Mouse (Mus musculus) heart, embryonic 14.5 days (tissue): ENCODE results near the gene Pan2. TPM values are rescaled to one million over a fixed set of nuclear protein-coding genes. Genes with fewer than 3 reads are reported as not detected.

Experiments used
- ATAC-seq: fragments of 200-750 bp; cut with Nextera tagmentation; 2 replicates; pipeline ENCODE4 v1.8.0; 2017; ENCODE audit warnings: low read depth, moderate TSS enrichment; ENCODE audit not compliant: insufficient number of reproducible peaks, insufficient read depth, low FRiP score
- H3K27ac ChIP-seq, 2 experiments: fragments of 200-500 bp in 1 of 2; fragments of 300-500 bp in 1 of 2; sonication (generic) in 1 of 2; replicated peaks in 1 of 2; 2 replicates each; pipeline ENCODE4 v1.5.1; 2012 to 2014; ENCODE audit warnings: low read depth in 2 of 2, low read length in 2 of 2, control low read depth in 1 of 2, mild to moderate bottlenecking in 1 of 2, mixed read lengths in 1 of 2; ENCODE audit not compliant: control insufficient read depth in 1 of 2, insufficient read depth in 1 of 2
- H3K27me3 ChIP-seq: fragments of 300-500 bp; sonication (generic); 2 replicates; pipeline ENCODE4 v1.6.1; 2014; ENCODE audit warnings: mild to moderate bottlenecking, low read length, control low read depth; ENCODE audit not compliant: control insufficient read depth, insufficient read depth
- H3K36me3 ChIP-seq: fragments of 300-500 bp; sonication (generic); 2 replicates; pipeline ENCODE4 v1.6.1; 2014; ENCODE audit warnings: mild to moderate bottlenecking, control low read depth, low read length, mixed read lengths; ENCODE audit not compliant: control insufficient read depth, insufficient read depth
- H3K4me1 ChIP-seq, 2 experiments: fragments of 200-500 bp in 1 of 2; fragments of 300-500 bp in 1 of 2; sonication (generic) in 1 of 2; 2 replicates each; pipeline ENCODE4 v1.6.1; 2012 to 2014; ENCODE audit warnings: low read length in 2 of 2, control low read depth in 1 of 2, mixed read lengths in 1 of 2; ENCODE audit not compliant: control insufficient read depth in 2 of 2, insufficient read depth in 2 of 2
- H3K4me2 ChIP-seq: fragments of 300-500 bp; sonication (generic); 2 replicates; pipeline ENCODE4 v1.6.1; 2014; ENCODE audit warnings: mild to moderate bottlenecking, low read length
- H3K4me3 ChIP-seq, 2 experiments: fragments of 200-500 bp in 1 of 2; fragments of 300-500 bp in 1 of 2; sonication (generic) in 1 of 2; 2 replicates each; pipeline ENCODE4 v1.5.1; 2012 to 2014; ENCODE audit warnings: low read length in 2 of 2, mild to moderate bottlenecking in 2 of 2, control low read depth in 1 of 2, low read depth in 1 of 2, moderate library complexity in 1 of 2; ENCODE audit not compliant: control insufficient read depth in 1 of 2, insufficient read depth in 1 of 2
- H3K9ac ChIP-seq: fragments of 300-500 bp; sonication (generic); 2 replicates; pipeline ENCODE4 v1.6.1; 2014; ENCODE audit warnings: mild to moderate bottlenecking, low read length
- H3K9me3 ChIP-seq: fragments of 300-500 bp; sonication (generic); 2 replicates; pipeline ENCODE4 v1.6.1; 2016; ENCODE audit warnings: low read length, control low read depth; ENCODE audit not compliant: control insufficient read depth
- WGBS: fragments of 180-500 bp; shearing (Covaris S2); extraction: QIAGEN DNeasy Blood & Tissue Kit; methylation state at CpG from one replicate; pipeline ENCODE4 v1.1.7; 2014; 5-methylcytosine and 5-hydroxymethylcytosine counted together
- polyA plus RNA-seq: library from polyadenylated mRNA; unstranded; fragments of >200 nt; fragmentation: Nextera tagmentation; extraction: Ambion mirVana; gene quantifications from 2 replicates; pipeline ENCODE4 v1.2.1, GENCODE M21; 2014

The Pan2 gene
- polyA plus RNA-seq, 1 experiment from 2014 or later: 28.8 TPM

GRCm38 (mm10) chr10:128262300-128262699 is 40.8 kb upstream of the Pan2 start:
- Histone ChIP-seq H3K4me3 (peak overlapping the region in 1 of 2 experiments; percentile 7; a peak in 2 of 4 replicates), H3K9ac (no peak overlapping the region), H3K36me3 (no peaks in the 10 kb centered on the region), H3K4me2 (peak overlapping the region; percentile 27), H3K4me1 (peaks cover 0 to 4% of the 10 kb centered on the region in 2 experiments; a peak in 1 of 4 replicates), H3K27me3 (no peaks in the 10 kb centered on the region), H3K27ac (no peak overlapping the region), H3K9me3 (no peaks in the 10 kb centered on the region)
- 57% methylated on average over 22 of the region's 22 CpGs for WGBS
- no peak for ATAC-seq

- Histone ChIP-seq H3K36me3 (no peaks in the 10 kb centered on the region), H3K27ac (no peak overlapping the region), H3K4me2 (no peak overlapping the region), H3K9ac (no peak overlapping the region), H3K4me1 (peaks cover 0 to 4% of the 10 kb centered on the region in 2 experiments; a peak in 1 of 4 replicates), H3K4me3 (no peak overlapping the region), H3K9me3 (no peaks in the 10 kb centered on the region), H3K27me3 (no peaks in the 10 kb centered on the region)
- 73% methylated on average over 6 of the region's 6 CpGs for WGBS
- no peak for ATAC-seq
These were observed 39.5 kb upstream of the Pan2 start for GRCm38 (mm10) chr10:128263393-128264310.

- no peak within 1 kb of the TSS for H3K27ac ChIP-seq
- H3K4me3 ChIP-seq: no peak within 1 kb of the TSS
- H3K9ac ChIP-seq: no peak within 1 kb of the TSS
- ATAC-seq: no peak
- H3K36me3 ChIP-seq: no peaks in the 10 kb centered on the region
- no peaks in the 10 kb centered on the region for H3K4me1 ChIP-seq
- H3K9me3 ChIP-seq: no peaks in the 10 kb centered on the region
- H3K27me3 ChIP-seq: no peaks in the 10 kb centered on the region
- no peak within 1 kb of the TSS for H3K4me2 ChIP-seq
- 60% methylated on average over 6 of the region's 6 CpGs for WGBS
These were observed 34.8 kb upstream of the Pan2 start, which contains the start of gene Apof for GRCm38 (mm10) chr10:128268371-128268770. TSS of gene Apof (plus strand) at chr10:128268671.

- H3K4me1 ChIP-seq: no peaks in the 10 kb centered on the region
- H3K4me3 ChIP-seq: no peak overlapping the region
- peak overlapping the region; percentile 82 for H3K4me2 ChIP-seq
- peak overlapping the region; percentile 65; the same call in 1 of the 2 replicates for H3K9ac ChIP-seq
- H3K36me3 ChIP-seq: no peaks in the 10 kb centered on the region
- H3K27me3 ChIP-seq: no peaks in the 10 kb centered on the region
- no peak overlapping the region for H3K27ac ChIP-seq
- no peak for ATAC-seq
- 84% methylated on average over 16 of the region's 16 CpGs for WGBS
- no peaks in the 10 kb centered on the region for H3K9me3 ChIP-seq
These were observed 33.8 kb upstream of the Pan2 start for GRCm38 (mm10) chr10:128269206-128269910.

- Histone ChIP-seq H3K9ac (peak within 1 kb of the TSS; percentile 86), H3K9me3 (no peaks in the 10 kb centered on the region), H3K4me2 (peak within 1 kb of the TSS; percentile 82), H3K4me1 (no peaks in the 10 kb centered on the region), H3K27ac (peak within 1 kb of the TSS; percentile 44 to 72), H3K4me3 (peak within 1 kb of the TSS; percentile 81 to 83), H3K27me3 (no peaks in the 10 kb centered on the region), H3K36me3 (peaks cover 4% of the 10 kb centered on the region; the same call in 1 of the 2 replicates)
- ATAC-seq: peak; percentile 99
- under 1% methylated on average over 43 of the region's 43 CpGs for WGBS
These were observed 32.8 kb upstream of the Pan2 start, which contains the start of gene Stat2 for GRCm38 (mm10) chr10:128270287-128270841. TSS of gene Stat2 (plus strand) at chr10:128270559.

- ATAC-seq: no peak
- Histone ChIP-seq H3K9me3 (no peaks in the 10 kb centered on the region), H3K4me1 (no peaks in the 10 kb centered on the region), H3K27ac (peak overlapping the region; percentile 44 to 72), H3K9ac (peak overlapping the region; percentile 86), H3K36me3 (peaks cover 4% of the 10 kb centered on the region; the same call in 1 of the 2 replicates), H3K27me3 (no peaks in the 10 kb centered on the region), H3K4me3 (peak overlapping the region; percentile 81 to 83), H3K4me2 (peak overlapping the region; percentile 82)
- WGBS: 46% methylated on average over 7 of the region's 7 CpGs
These were observed 32.3 kb upstream of the Pan2 start for GRCm38 (mm10) chr10:128270866-128271265.

GRCm38 (mm10) chr10:128271883-128272282 is 31.3 kb upstream of the Pan2 start:
- H3K9ac ChIP-seq: no peak overlapping the region
- no peak overlapping the region for H3K4me2 ChIP-seq
- H3K4me1 ChIP-seq: no peaks in the 10 kb centered on the region
- H3K27me3 ChIP-seq: no peaks in the 10 kb centered on the region
- H3K9me3 ChIP-seq: no peaks in the 10 kb centered on the region
- H3K36me3 ChIP-seq: peaks cover 10% of the 10 kb centered on the region
- H3K4me3 ChIP-seq: no peak overlapping the region
- H3K27ac ChIP-seq: no peak overlapping the region
- 54% methylated on average over 2 of the region's 2 CpGs for WGBS
- ATAC-seq: no peak
